Mouse (Mus musculus) ovary, postnatal 14 days (tissue): ENCODE results near the gene B3gat3.
A peak's percentile ranks its signal among the peaks of the same experiment; 100 is the strongest.
"Not testable (repeated sequence)": the region's sequence is repeated elsewhere in the genome, so short reads cannot be mapped to it uniquely, and the experiment has no call there.

Experiments used
- DNase-seq: peaks from one replicate; pipeline ENCODE4 v3.0.0; 2022; ENCODE audit warnings: low spot score

The B3gat3 gene

GRCm38 (mm10) chr19:8920073-8920736 is at the start of gene B3gat3:
Gene B3gat3 (plus strand): TSS chr19:8920374.
- DNase-seq: peak; percentile 91

GRCm38 (mm10) chr19:8870381-8870780 is 49.8 kb upstream of the B3gat3 start:
- not testable (repeated sequence) for DNase-seq

- no peak for DNase-seq
Observed at GRCm38 (mm10) chr19:8870838-8871237, 49.3 kb upstream of the B3gat3 start.

- DNase-seq: peak; percentile 93
Observed at GRCm38 (mm10) chr19:8871267-8872186, 48.6 kb upstream of the B3gat3 start, which contains the start of gene Ubxn1. Gene Ubxn1 (plus strand): TSS chr19:8871496.

GRCm38 (mm10) chr19:8872266-8872840 is 47.8 kb upstream of the B3gat3 start:
- no peak for DNase-seq

GRCm38 (mm10) chr19:8875031-8875430 is 45.1 kb upstream of the B3gat3 start:
- DNase-seq: no peak

- peak; percentile 78 for DNase-seq
Observed at GRCm38 (mm10) chr19:8880311-8881033, 39.7 kb upstream of the B3gat3 start, which contains the start of gene Uqcc3. Gene Uqcc3 (minus strand): TSS chr19:8880923.

GRCm38 (mm10) chr19:8881034-8881392 is 39.2 kb upstream of the B3gat3 start:
- DNase-seq: no peak

- no peak for DNase-seq
Observed at GRCm38 (mm10) chr19:8883616-8884015, 36.6 kb upstream of the B3gat3 start, which contains the start of the genes Lbhd1 and Gm49403. Gene Lbhd1 (plus strand): TSS chr19:8883732. Gene Gm49403 (plus strand): TSS chr19:8883930.

- no peak for DNase-seq
Observed at GRCm38 (mm10) chr19:8886916-8887584, 33.1 kb upstream of the B3gat3 start.

GRCm38 (mm10) chr19:8887585-8888463 is 32.4 kb upstream of the B3gat3 start:
- DNase-seq: no peak

GRCm38 (mm10) chr19:8888511-8889385 is 31.4 kb upstream of the B3gat3 start, which contains the start of the genes 1810009A15Rik and Gm49416:
Gene 1810009A15Rik (plus strand): TSS chr19:8888853.
Gene Gm49416 (plus strand): TSS chr19:8888926.
- DNase-seq: peak; percentile 89

GRCm38 (mm10) chr19:8892829-8893766 is 27.1 kb upstream of the B3gat3 start, which contains the start of gene Ints5:
Gene Ints5 (plus strand): TSS chr19:8893005.
- peak; percentile 70 for DNase-seq

- no peak for DNase-seq
Observed at GRCm38 (mm10) chr19:8895397-8895960, 24.7 kb upstream of the B3gat3 start.

GRCm38 (mm10) chr19:8896231-8896630 is 23.9 kb upstream of the B3gat3 start:
- not testable (repeated sequence) for DNase-seq

- DNase-seq: peak; percentile 49
Observed at GRCm38 (mm10) chr19:8897211-8897864, 22.8 kb upstream of the B3gat3 start.
